Mouse (Mus musculus): Measurements from ENCODE around the gene Wnt5a. TPM values are rescaled to one million over a fixed set of nuclear protein-coding genes. Genes with fewer than 3 reads are reported as not detected.

Gene Wnt5a
- 34.9 and 43.7 TPM in 2 replicates for polyA plus RNA-seq (2016; fragmentation: Nextera tagmentation; extraction: Ambion mirVana)

DNA sequence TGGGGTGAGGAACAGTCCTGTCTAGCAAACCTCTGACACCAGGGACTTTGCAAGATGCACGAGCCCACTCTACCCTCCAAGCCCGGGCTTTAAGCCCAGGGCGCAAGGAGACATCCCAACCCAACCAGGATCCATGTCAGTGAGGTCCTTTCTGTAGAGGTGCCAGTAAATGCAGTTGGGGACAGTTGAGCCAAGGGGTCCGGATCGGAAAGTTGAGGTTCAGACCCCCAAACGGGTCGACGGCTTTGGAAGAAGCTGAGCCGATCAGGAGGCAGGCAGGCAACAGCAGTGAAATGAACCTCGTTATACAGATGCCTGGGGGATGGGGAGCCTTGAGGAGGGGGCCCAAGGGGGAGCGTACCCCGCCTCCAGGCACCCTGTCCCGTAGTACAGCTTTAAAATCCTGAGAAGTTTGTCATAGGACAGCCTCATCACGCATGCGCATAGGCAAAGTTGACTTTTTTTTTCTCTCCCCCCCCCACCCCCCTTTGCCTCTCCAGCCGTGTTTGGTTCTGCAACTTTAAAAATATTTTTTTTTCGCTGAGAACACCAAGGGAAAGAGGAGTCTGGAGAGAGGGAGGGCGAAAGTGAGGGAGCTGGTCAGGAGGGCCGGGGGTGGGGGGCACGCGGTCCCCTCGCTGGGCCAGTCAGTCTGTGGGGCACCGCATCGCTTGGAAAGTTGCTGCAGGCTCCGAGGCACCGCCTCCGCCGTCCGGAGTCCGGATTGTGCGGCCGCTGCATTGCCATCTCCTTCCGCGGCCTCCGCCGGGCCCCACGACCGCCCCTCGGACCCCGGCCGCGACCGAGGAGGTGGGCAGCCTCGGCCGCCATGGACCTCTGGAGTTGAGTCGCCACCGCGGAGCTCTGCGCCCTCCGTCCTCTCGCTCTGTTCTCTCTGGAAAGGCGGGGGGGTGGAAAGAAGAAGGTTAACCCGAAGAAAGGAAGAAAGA lies at the start of gene Wnt5a:
Gene Wnt5a, plus strand, starts transcription at position 650 of the 950 bp plus-strand sequence.
- H3K9me3 ChIP-seq = no peaks in the 10 kb centered on the region
- peak within 1 kb of the TSS; percentile 96 for H3K27ac ChIP-seq
- DNase-seq (ENCODE audit: low spot score) = peak; percentile 79
- peak within 1 kb of the TSS; percentile 87 for H3K4me3 ChIP-seq
- H3K4me1 ChIP-seq = peaks cover 18% of the 10 kb centered on the region
- under 1% methylated on average over 53 of the region's 53 CpGs for WGBS
- H3K36me3 ChIP-seq = no peaks in the 10 kb centered on the region
- peaks cover 10% of the 10 kb centered on the region; the same call in 1 of the 2 replicates for H3K27me3 ChIP-seq (ENCODE audit: insufficient read depth, poor library complexity, severe bottlenecking)

DNA sequence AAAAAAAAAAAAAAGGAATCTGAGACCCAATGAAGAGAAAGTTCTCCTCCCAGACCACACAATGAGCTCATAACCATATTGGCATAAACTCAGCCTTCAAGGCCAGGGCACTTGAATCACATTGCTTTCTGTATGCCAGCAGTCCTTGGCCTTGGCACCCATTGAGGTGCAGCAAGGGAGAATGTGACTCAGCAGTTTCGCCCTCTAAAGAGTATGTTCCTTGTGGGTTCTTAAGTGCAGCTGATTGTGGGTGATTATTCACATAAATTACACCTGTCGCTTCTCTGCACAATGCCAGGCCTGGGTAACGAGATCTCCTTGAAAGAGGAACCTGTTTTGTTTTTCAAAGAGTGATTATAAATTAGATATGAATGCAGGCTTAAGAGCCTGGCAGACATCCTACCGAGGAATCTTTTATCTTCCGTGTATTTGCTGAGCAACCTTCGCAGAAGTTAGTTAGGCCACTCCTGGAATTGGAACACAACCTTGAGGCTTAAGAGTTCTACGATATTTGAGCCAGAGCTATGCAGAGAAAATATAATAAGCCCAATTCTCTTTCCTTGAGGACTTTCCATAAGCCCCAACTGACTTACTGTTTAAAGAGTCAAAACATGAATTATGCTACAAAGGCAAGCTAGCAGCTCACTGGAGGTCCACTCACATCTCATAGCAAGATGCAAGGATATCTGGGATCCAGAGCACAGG lies 48.0 kb upstream of the Wnt5a start:
- Histone ChIP-seq H3K36me3 (no peaks in the 10 kb centered on the region), H3K9me3 (no peaks in the 10 kb centered on the region), H3K4me3 (no peak overlapping the region), H3K4me1 (peaks cover 5% of the 10 kb centered on the region; the same call in 1 of the 2 replicates), H3K27me3 (ENCODE audit: insufficient read depth, poor library complexity, severe bottlenecking) (no peaks in the 10 kb centered on the region), H3K27ac (no peak overlapping the region)
- 78% methylated on average over 7 of the region's 7 CpGs for WGBS
- DNase-seq (ENCODE audit: low spot score) = no peak

GRCm38 (mm10) chr14:28457428-28457827 lies 47.1 kb upstream of the Wnt5a start:
- H3K27me3 ChIP-seq (ENCODE audit: insufficient read depth, poor library complexity, severe bottlenecking) = no peaks in the 10 kb centered on the region
- H3K9me3 ChIP-seq = no peaks in the 10 kb centered on the region
- H3K36me3 ChIP-seq = no peaks in the 10 kb centered on the region
- H3K4me3 ChIP-seq = no peak overlapping the region
- H3K4me1 ChIP-seq = no peaks in the 10 kb centered on the region
- DNase-seq (ENCODE audit: low spot score) = no peak
- no peak overlapping the region for H3K27ac ChIP-seq
- 78% methylated on average over 3 of the region's 3 CpGs for WGBS

DNA sequence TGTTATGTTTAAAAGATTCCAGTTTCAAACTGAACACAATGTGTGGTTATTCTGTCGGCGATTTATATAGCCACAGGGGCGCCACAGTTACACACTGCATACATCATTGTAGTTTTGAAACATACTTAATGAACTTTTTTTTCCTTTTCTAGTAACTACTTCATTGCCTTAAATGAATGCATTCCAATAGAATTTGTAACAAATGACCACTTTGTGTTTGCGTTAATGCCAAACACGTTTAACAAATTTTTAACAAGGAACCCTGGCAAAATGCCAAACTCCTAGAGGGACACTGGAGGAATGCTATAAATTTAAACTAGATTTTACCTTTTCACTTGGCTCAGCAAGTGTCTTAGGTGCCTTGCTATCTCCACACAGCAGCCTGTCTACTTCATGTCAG lies 36.6 kb upstream of the Wnt5a start:
- H3K27ac ChIP-seq = no peak overlapping the region
- peaks cover 7% of the 10 kb centered on the region; the same call in 1 of the 2 replicates for H3K27me3 ChIP-seq (ENCODE audit: insufficient read depth, poor library complexity, severe bottlenecking)
- H3K9me3 ChIP-seq = no peaks in the 10 kb centered on the region
- H3K4me1 ChIP-seq = peaks cover 12% of the 10 kb centered on the region; the same call in 1 of the 2 replicates
- no peak overlapping the region for H3K4me3 ChIP-seq
- WGBS = 88% methylated on average over 5 of the region's 5 CpGs
- no peaks in the 10 kb centered on the region for H3K36me3 ChIP-seq
- DNase-seq (ENCODE audit: low spot score) = no peak

- DNase-seq (ENCODE audit: low spot score) = no peak
- Histone ChIP-seq H3K36me3 (no peaks in the 10 kb centered on the region), H3K27ac (no peak overlapping the region), H3K4me3 (no peak overlapping the region), H3K27me3 (ENCODE audit: insufficient read depth, poor library complexity, severe bottlenecking) (peaks cover 7% of the 10 kb centered on the region; the same call in 1 of the 2 replicates), H3K9me3 (no peaks in the 10 kb centered on the region), H3K4me1 (peaks cover 12% of the 10 kb centered on the region; the same call in 1 of the 2 replicates)
- 21% methylated on average over 4 of the region's 4 CpGs for WGBS
Observed at GRCm38 (mm10) chr14:28469696-28470095, 34.9 kb upstream of the Wnt5a start.

GRCm38 (mm10) chr14:28470212-28470611 lies 34.3 kb upstream of the Wnt5a start:
- H3K27ac ChIP-seq = no peak overlapping the region
- DNase-seq (ENCODE audit: low spot score) = no peak
- no peaks in the 10 kb centered on the region for H3K9me3 ChIP-seq
- H3K4me1 ChIP-seq = peaks cover 14% of the 10 kb centered on the region; the same call in 1 of the 2 replicates
- H3K4me3 ChIP-seq = no peak overlapping the region
- H3K36me3 ChIP-seq = no peaks in the 10 kb centered on the region
- 70% methylated on average over 6 of the region's 6 CpGs for WGBS
- peaks cover 7% of the 10 kb centered on the region; the same call in 1 of the 2 replicates for H3K27me3 ChIP-seq (ENCODE audit: insufficient read depth, poor library complexity, severe bottlenecking)

DNA sequence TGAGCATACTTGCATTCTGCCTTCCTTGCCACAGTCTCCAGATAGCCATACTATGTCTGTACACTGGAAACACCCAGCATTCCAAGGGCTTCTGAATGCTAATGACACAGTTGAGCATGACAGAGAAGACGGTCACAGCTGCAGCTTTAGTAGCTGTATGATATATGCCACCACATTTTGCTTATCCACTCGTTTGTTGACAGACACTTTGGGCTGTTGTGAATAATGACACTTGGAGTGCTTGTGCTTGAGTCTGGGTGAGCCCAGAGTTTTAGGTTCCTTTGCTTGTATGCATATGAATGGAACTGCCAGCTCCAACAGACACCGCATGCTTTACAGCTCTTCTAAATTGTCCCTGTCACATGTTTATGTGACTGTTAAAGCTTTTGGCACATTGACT lies 29.5 kb upstream of the Wnt5a start:
- Histone ChIP-seq H3K27ac (0 out of 2 replicates have a peak overlapping the region, but pooled peaks have one; percentile 8), H3K4me3 (no peak overlapping the region), H3K27me3 (ENCODE audit: insufficient read depth, poor library complexity, severe bottlenecking) (peaks cover 7% of the 10 kb centered on the region; the same call in 1 of the 2 replicates), H3K36me3 (no peaks in the 10 kb centered on the region), H3K4me1 (peaks cover 14% of the 10 kb centered on the region; the same call in 1 of the 2 replicates), H3K9me3 (no peaks in the 10 kb centered on the region)
- 63% methylated on average over 3 of the region's 3 CpGs for WGBS
- DNase-seq (ENCODE audit: low spot score) = no peak

DNA sequence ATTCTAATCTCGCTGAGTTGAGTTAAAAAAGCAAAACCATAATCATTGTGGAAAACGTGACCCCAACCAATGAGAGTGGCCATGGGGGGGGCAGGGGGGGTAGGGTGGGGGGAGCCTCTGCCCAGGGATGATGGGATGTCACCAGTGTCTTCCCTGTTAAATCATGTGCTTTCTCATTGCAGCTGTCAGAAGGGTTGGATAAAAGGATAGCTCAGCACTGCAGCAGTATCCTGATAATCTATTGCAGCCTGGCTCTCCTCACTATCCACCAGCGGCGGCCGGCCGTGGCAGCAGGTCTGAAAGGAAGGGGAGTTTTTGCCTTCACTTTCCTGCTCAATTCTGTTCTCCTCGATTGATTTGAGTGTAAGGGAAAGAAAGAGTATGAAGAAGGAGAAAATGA lies 29.1 kb upstream of the Wnt5a start:
- H3K4me1 ChIP-seq = peaks cover 14% of the 10 kb centered on the region; the same call in 1 of the 2 replicates
- no peak for DNase-seq (ENCODE audit: low spot score)
- WGBS = 34% methylated on average over 7 of the region's 7 CpGs

DNA sequence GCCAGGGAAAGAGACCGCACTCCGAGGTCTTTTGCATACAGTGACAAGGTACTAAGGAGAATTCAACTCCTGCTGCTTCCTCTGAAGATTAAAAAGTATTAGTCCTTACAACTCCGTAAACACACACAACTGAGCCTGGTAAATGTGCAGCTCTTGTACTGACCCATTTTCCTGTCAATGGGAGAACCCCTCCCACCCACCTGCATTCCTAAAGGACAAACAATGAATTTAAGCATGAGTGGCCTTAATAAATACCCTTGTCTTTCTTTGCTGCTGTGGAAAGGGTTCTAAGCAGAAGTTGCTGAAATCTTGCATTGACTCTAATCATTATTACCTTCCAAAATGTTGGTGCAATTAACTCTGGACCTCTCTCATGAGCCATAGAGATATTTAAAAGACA lies 27.8 kb upstream of the Wnt5a start:
- H3K36me3 ChIP-seq = no peaks in the 10 kb centered on the region
- H3K9me3 ChIP-seq = no peaks in the 10 kb centered on the region
- H3K27me3 ChIP-seq (ENCODE audit: insufficient read depth, poor library complexity, severe bottlenecking) = peaks cover 1% of the 10 kb centered on the region; the same call in 1 of the 2 replicates
- H3K4me1 ChIP-seq = peaks cover 12% of the 10 kb centered on the region; the same call in 1 of the 2 replicates
- no peak overlapping the region for H3K4me3 ChIP-seq
- 45% methylated on average over 3 of the region's 3 CpGs for WGBS
- no peak overlapping the region for H3K27ac ChIP-seq
- DNase-seq (ENCODE audit: low spot score) = no peak

More for the DNA sequence above, 29.1 kb upstream of the Wnt5a start:
- Histone ChIP-seq H3K27me3 (ENCODE audit: insufficient read depth, poor library complexity, severe bottlenecking) (peaks cover 7% of the 10 kb centered on the region; the same call in 1 of the 2 replicates), H3K4me3 (no peak overlapping the region), H3K36me3 (no peaks in the 10 kb centered on the region), H3K9me3 (no peaks in the 10 kb centered on the region), H3K27ac (no peak overlapping the region)

GRCm38 (mm10) chr14:28480866-28481265 lies 23.7 kb upstream of the Wnt5a start:
- 65% methylated on average over 1 of the region's 1 CpGs for WGBS
- no peak for DNase-seq (ENCODE audit: low spot score)
- H3K4me1 ChIP-seq = 0 out of 2 replicates have a peak, but pooled peaks cover 3% of the 10 kb centered on the region

DNA sequence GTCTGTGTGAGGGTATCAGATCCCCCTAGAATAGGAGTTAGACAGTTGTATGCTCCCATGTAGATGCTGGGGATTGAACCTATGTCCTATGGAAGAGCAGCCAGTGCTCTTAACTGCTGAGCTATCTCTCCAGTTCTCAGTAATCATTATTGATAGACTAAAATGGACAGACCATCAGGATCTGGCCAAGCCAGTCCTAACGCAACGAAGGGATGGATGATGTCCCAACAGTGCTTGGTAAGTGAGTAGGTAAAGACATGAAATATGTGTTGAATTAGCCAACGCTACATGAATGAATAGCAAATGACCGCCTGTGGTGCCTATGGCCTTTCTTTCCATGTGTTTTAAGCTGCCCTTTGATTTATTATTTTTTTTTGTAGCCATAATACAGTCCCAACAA lies 10.7 kb upstream of the Wnt5a start:
- 88% methylated on average over 4 of the region's 4 CpGs for WGBS
- H3K4me1 ChIP-seq = no peaks in the 10 kb centered on the region
- no peaks in the 10 kb centered on the region for H3K27me3 ChIP-seq (ENCODE audit: insufficient read depth, poor library complexity, severe bottlenecking)
- no peak overlapping the region for H3K4me3 ChIP-seq
- H3K36me3 ChIP-seq = no peaks in the 10 kb centered on the region
- DNase-seq (ENCODE audit: low spot score) = no peak
- H3K9me3 ChIP-seq = no peaks in the 10 kb centered on the region
- H3K27ac ChIP-seq = no peak overlapping the region

More at GRCm38 (mm10) chr14:28480866-28481265, 23.7 kb upstream of the Wnt5a start:
- Histone ChIP-seq H3K9me3 (no peaks in the 10 kb centered on the region), H3K27ac (no peak overlapping the region), H3K36me3 (no peaks in the 10 kb centered on the region), H3K4me3 (no peak overlapping the region), H3K27me3 (ENCODE audit: insufficient read depth, poor library complexity, severe bottlenecking) (no peaks in the 10 kb centered on the region)

GRCm38 (mm10) chr14:28494273-28494672 lies 10.3 kb upstream of the Wnt5a start:
- no peak overlapping the region for H3K27ac ChIP-seq
- DNase-seq (ENCODE audit: low spot score) = no peak
- WGBS = 83% methylated on average over 5 of the region's 5 CpGs

More at GRCm38 (mm10) chr14:28494273-28494672, 10.3 kb upstream of the Wnt5a start:
- Histone ChIP-seq H3K9me3 (no peaks in the 10 kb centered on the region), H3K4me3 (no peak overlapping the region), H3K27me3 (ENCODE audit: insufficient read depth, poor library complexity, severe bottlenecking) (no peaks in the 10 kb centered on the region), H3K4me1 (no peaks in the 10 kb centered on the region), H3K36me3 (no peaks in the 10 kb centered on the region)
